Mouse (Mus musculus): ENCODE data around the gene Kcnmb2.

- TF ChIP-seq POLR2A (IDR thresholded peaks at IDR 0.05; ENCODE audit: borderline replicate concordance, control insufficient read depth, low read depth, low read length) (no peak), CTCF (IDR thresholded peaks at IDR 0.05; ENCODE audit: control insufficient read depth, insufficient read depth, low read length) (no peak)
Measured at GRCm38 (mm10) chr3:32132395-32133004, 230.2 kb downstream of the Kcnmb2 start.
